Mouse (Mus musculus) lung, adult 2 months (tissue): Measurements from ENCODE around the gene Pard6b.

Source experiments
- CTCF ChIP-seq: fragments of 200-500 bp; IDR thresholded peaks from 2 replicates; pipeline ENCODE4 v1.5.1; 2011; ENCODE audit warnings: mild to moderate bottlenecking, low read length, control low read depth; ENCODE audit not compliant: insufficient read depth
- POLR2A ChIP-seq: fragments of 200-500 bp; IDR thresholded peaks from 2 replicates; pipeline ENCODE4 v1.6.1; 2011; ENCODE audit warnings: low read depth, mild to moderate bottlenecking, control low read depth, low read length, borderline replicate concordance; ENCODE audit errors: extremely low read depth

- TF ChIP-seq POLR2A (peak; percentile 25; the same call in 1 of the 2 replicates), CTCF (no peak)
Observed at GRCm38 (mm10) chr2:168085621-168086265, 4.9 kb downstream of the Pard6b start.
